Mouse (Mus musculus) kidney, adult 8-10 months (tissue): Measurements from ENCODE around the gene Rpa2.
"Not testable (repeated sequence)": the region's sequence is repeated elsewhere in the genome, so short reads cannot be mapped to it uniquely, and the experiment has no call there.

Experiments
- DNase-seq, 2 experiments: peaks; one replicate each; pipeline ENCODE4 v3.0.0; 2022

The Rpa2 gene

DNA sequence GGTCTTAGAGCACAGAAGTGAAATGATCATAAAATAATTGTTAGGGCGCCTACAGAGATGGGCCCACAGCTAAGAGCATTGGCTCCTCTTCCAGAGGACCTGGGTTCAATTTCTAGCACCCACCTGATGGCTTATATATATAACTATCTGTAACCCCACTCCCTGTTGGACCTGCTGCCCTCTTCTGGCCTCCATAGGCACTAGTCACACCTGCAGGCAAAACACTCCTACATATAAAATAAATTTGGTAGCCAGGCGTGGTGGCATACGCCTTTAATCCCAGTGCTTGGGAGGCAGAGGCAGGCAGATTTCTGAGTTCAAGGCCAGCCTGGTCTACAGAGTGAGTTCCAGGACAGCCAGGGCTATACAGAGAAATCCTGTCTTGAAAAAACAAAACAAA lies 5.0 kb upstream of the Rpa2 start:
- not testable (repeated sequence) for DNase-seq

DNA sequence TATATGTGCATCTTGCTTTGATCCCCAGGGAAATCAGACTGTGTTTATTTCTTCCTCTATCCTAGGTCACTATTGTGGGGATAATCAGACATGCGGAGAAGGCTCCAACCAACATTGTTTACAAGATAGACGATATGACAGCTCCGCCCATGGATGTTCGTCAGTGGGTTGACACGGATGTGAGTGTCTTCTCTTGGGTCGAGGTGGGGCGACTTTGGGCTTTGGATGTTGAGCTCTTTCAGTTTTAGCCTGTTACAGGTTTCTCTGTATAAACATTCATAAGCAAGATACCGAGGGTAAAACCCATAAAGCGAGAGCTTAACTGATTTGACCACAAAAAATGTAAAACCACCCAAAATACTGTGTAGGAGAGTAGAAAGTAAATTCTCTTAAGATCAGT lies 3.6 kb downstream of the Rpa2 start:
- DNase-seq = no peak

- DNase-seq = no peak
Measured at GRCm38 (mm10) chr4:132774905-132775304, 6.8 kb downstream of the Rpa2 start.

DNA sequence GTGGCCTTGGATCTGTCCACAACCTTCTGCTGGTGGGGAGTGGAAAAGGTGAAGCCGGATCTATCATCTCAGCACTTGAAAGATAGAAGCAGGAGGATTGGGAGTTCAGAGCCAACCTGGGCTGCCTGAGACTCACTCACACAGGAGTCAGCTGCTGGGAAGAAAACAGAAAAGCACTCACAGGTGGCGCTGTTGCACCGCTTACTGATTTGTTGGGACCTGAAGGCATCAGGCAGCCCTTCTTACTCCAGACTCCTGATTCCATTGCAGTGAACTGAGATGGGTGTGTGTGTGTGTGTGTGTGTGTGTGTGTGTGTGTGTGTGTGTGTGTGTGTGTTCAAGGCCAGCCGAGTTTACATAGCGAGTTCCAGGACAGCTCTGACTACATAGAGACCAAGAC lies 8.6 kb downstream of the Rpa2 start:
- peak in 1 of 2 experiments; percentile 77 for DNase-seq

DNA sequence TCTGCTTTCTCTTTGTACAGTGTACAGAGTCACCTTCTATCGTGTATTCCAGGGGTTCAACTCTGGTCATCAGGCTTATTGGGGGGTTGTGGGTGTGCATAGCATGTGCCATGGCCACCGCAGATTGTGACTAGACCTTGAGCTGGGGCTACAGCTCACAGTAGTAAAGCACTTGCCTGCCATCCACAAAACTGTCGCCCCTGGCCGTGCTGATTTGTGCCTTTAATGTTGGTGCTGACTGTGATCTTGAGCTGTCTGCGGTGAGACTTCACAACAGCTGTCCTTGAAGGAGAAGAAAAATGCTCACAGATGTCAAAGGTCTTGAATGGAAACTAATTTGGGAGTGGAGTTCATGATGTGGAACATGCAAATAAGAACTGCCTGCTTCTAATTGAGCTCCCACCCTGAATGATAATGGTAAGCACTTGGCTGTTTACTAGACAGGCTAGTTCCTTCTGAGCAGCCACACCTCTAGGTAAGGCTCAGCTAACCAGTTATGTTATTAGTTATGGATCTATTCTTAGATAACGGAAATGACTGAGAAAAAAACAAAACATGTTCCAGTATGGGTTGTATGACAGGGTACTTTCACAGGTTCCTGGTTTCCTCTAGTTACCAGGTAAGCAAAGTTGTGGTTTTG lies 10.6 kb downstream of the Rpa2 start:
- DNase-seq = no peak

GRCm38 (mm10) chr4:132780288-132780687 lies 12.2 kb downstream of the Rpa2 start:
- DNase-seq = no peak

- DNase-seq = no peak
Measured at GRCm38 (mm10) chr4:132783732-132784131, 15.6 kb downstream of the Rpa2 start.

GRCm38 (mm10) chr4:132785228-132785627 lies 17.1 kb downstream of the Rpa2 start:
- DNase-seq = no peak

GRCm38 (mm10) chr4:132789731-132790130 lies 21.6 kb downstream of the Rpa2 start:
- DNase-seq = no peak

DNA sequence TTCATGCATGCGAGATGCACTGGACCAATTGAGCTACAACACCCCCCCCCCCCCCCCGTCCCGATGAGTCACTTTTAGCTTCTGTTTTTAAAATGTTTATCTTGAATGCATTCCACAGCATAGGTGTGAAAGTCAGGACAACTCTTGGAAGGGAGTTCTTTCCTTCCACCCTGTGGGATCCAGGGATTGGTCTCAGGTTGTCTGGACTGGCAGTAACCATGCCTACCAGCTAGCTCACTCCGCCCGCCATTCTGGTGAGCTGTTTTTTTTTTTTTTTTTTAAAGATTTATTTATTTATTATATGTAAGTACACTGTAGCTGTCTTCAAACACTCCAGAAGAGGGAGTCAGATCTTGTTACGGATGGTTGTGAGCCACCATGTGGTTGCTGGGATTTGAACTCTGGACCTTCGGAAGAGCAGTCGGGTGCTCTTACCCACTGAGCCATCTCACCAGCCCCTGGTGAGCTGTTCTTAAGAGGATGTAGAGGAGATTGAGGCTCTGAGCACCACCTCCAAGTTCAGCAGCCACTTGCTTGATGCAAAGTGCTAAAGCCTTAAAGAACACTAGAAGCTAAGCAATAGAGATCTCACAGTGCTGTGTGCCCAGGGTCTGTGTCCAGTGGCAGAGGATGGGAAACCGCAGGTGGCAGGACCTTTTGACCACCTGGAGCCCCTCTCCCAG lies 25.3 kb downstream of the Rpa2 start:
- DNase-seq = not testable (repeated sequence)

GRCm38 (mm10) chr4:132794028-132794427 lies 25.9 kb downstream of the Rpa2 start:
- no peak for DNase-seq

GRCm38 (mm10) chr4:132794760-132795159 lies 26.6 kb downstream of the Rpa2 start:
- no peak for DNase-seq

GRCm38 (mm10) chr4:132795171-132795570 lies 27.0 kb downstream of the Rpa2 start:
- DNase-seq = no peak

- DNase-seq = peak; percentile 47 to 68
Measured at GRCm38 (mm10) chr4:132796196-132796886, 28.2 kb downstream of the Rpa2 start, which contains the start of gene Themis2. Themis2 (minus strand) TSS chr4:132796387.

DNA sequence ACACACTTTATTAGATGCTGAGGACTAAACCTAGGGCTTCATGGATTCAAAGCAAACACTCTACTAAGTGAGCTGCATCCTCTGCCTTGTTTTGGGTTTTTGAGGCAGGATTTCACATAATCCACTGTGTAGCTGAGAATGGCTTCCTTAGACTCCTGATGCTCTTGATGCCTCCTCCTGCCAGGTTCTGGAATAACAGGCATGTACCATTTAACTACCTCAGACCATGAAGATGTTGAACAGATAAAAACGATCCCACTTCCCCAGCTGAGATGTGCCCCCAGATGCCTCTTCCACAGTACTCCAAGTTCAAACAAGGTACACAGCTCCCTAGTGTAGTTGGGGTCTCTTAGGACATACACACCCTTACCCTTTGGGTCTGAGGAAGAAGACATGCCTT lies 29.3 kb downstream of the Rpa2 start:
- no peak for DNase-seq

DNA sequence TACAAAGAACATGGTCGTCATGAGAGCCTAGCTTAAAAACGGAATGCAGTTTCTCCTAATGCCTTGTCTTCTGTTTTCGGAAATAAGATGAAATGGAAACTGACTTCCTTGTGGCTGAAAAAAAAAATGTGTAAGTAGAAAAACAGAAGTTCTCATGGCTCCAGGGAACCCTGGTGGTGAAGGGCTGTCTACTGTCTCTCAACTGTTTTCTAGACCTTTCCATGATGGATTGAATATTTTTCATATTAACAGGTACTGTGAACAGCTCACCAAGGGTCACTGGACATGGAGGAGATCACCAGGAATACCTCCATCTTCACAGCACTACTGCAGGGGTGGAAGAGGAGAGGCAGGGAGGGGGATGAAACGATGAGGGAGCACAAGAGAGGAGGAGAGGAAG lies 29.9 kb downstream of the Rpa2 start:
- no peak for DNase-seq

DNA sequence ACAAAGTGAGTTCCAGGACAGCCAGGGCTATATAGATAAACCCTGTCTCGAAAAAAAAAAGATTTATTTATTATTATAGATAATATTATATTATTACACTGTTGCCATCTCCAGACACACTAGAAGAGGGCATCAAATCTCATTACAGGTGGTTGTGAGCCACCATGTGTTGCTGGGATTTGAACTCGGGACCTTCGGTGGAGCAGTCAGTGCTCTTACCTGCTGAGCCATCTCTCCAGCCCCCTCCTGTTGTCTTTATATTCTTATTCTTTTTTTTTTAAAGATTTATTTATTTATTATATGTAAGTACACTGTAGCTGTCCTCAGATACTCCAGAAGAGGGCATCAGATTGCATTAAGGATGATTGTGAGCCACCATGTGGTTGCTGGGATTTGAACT lies 30.5 kb downstream of the Rpa2 start:
- not testable (repeated sequence) for DNase-seq

GRCm38 (mm10) chr4:132799845-132800244 lies 31.7 kb downstream of the Rpa2 start:
- DNase-seq = no peak

DNA sequence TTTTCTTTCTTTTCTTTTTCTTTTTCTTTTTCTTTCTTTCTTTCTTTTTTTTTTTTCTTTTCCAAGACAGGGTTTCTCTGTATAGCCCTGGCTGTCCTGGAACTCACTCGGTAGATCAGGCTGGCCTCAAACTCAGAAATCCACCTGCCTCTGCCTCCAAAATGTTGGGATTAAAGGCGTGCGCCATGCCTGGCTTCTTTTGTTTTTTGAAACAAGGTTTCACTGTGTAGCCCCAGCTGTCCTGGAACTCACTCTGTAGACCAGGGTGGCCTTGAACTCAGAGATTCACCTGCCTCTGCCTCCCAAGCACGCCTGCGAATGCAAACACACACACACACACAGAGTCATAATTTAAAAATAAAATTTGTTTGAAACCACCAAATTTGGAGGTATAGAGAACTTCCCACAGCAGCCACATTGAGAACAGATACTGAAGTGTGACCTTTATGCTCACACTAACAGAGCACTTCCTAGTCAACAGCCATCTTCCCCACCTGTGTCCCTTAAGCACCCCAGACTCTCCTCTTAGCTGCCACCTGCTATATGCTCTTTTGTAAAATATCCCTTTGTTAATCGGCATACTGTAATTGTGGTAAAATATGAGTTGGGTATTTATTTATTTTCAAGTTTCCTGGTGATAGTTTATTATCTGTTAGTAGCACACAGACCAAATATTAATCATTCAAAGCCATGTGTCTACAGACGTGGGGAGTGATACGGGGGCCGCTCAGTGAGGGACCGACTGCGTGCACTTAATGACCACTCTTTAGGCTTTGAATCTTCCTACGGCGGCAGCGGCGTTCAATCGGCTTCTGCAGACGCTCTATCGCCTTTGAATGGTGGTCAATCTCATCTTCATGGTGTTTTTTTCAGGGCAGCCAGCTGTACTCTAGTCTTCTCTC lies 33.3 kb downstream of the Rpa2 start:
- DNase-seq = no peak

- DNase-seq = no peak
Measured at GRCm38 (mm10) chr4:132802171-132802637, 34.1 kb downstream of the Rpa2 start.

DNA sequence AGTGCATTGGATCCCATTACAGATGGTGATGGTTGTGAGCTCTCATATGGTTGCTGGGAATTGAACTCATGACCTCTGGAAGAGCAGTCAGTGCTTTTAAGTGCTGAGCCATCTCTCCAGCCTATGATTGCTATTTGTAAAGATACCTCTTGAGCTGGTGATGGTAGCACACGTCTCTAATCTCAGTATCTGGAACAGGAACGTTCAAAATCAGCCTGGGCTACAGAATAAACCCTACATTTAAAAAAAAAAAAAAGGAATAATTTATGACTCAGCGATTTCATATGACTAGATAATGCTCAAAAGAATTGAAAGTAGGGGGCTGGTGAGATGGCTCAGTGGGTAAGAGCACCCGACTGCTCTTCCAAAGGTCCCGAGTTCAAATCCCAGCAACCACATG lies 35.1 kb downstream of the Rpa2 start:
- DNase-seq = no peak

DNA sequence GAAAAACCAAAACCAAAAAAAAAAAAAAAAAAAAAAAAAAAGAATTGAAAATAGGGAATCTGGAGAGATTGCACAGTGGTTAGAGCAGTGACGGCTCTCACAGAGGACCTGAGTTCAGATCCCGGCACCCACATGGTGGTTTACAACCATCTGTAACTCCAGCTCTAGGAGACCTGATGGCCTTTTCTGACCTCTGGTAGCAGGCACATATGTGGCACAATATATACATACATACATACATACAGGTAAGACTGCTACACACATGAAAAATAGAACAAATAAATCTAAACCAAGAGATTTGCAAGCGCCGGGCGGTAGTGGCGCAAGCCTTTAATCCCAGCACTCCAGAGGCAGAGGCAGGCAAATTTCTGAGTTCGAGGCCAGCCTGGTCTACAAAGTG lies 35.7 kb downstream of the Rpa2 start:
- no peak for DNase-seq

GRCm38 (mm10) chr4:132804331-132804730 lies 36.2 kb downstream of the Rpa2 start:
- no peak for DNase-seq
